Mouse (Mus musculus) heart, postnatal 0 days (tissue): Measurements from ENCODE around the gene Dapk2.

Source experiments
- CTCF ChIP-seq: IDR thresholded peaks from 2 replicates; pipeline ENCODE4 v1.5.1; 2016; ENCODE audit warnings: antibody characterized with exemption, control low read depth, low read depth
- EP300 ChIP-seq: IDR thresholded peaks from 2 replicates; pipeline ENCODE4 v1.6.1; 2016; ENCODE audit warnings: antibody characterized with exemption, low read depth

DNA sequence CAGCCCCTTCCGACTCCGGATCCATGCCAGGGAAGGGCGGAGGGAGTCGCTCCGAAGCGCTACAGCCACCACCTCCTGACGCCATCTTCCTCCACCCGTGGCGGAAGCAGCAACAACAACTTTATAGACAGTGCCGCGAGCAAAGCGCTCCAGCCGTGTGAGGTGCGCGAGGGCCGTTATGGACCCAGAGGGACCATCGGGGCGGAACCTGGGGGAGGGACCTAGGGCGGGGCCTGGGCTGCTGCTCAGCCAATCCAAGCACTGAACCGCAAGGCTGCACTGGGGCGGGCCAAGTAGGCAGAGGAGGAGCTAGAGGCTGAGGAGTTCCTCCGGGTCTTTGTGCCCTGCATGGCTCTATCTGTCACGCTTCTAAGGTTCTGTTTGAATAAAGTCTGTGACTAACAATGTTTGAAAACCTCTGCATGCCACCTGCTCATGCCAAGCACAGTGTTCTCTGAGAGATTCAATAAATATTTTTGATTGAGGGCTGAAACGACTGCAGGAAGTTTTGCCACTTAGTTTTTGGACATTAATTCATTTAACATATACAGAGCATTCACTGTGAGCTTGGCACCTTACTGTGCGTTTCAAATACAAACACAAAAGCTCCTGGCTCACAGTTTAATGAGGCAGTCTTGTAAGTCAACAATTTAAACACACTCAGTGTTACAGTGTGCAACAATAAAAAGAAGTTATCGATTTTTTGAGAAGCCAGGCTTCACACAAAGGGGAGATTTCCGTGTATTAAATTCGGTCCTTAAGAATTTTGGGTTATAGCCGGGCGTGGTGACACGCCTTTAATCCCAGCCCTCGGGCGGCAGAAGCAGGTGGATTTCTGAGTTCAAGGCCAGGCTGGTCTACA, 33.1 kb upstream of the Dapk2 start:
- TF ChIP-seq CTCF, result no peak
- no peak for TF ChIP-seq EP300
